Mouse (Mus musculus): ENCODE results near the gene Cps1.

Gene Cps1

GRCm38 (mm10) chr1:67234861-67235260 lies 112.0 kb downstream of the Cps1 start:
- no peak for DNase-seq (ENCODE audit: low read depth, low spot score)

- no peak for DNase-seq (ENCODE audit: low read depth, low spot score)
Measured at GRCm38 (mm10) chr1:67235468-67236217, 112.8 kb downstream of the Cps1 start.

GRCm38 (mm10) chr1:67238446-67238845 lies 115.6 kb downstream of the Cps1 start:
- no peak for DNase-seq (ENCODE audit: low read depth, low spot score)

GRCm38 (mm10) chr1:67238941-67239340 lies 116.1 kb downstream of the Cps1 start:
- no peak for DNase-seq (ENCODE audit: low read depth, low spot score)

GRCm38 (mm10) chr1:67265222-67265621 lies 142.4 kb downstream of the Cps1 start:
- no peak for DNase-seq (ENCODE audit: low read depth, low spot score)

- no peak for DNase-seq (ENCODE audit: low read depth, low spot score)
Measured at GRCm38 (mm10) chr1:67267972-67268371, 145.1 kb downstream of the Cps1 start.

- DNase-seq (ENCODE audit: low read depth, low spot score): no peak
Measured at GRCm38 (mm10) chr1:67268450-67268849, 145.6 kb downstream of the Cps1 start.

- no peak for DNase-seq (ENCODE audit: low read depth, low spot score)
Measured at GRCm38 (mm10) chr1:67276270-67276669, 153.4 kb downstream of the Cps1 start.
